Mouse (Mus musculus) megakaryocyte, embryonic 14.5 days (primary cell): Measurements from ENCODE around the gene Cadps.

Source experiments
- FLI1 ChIP-seq: IDR thresholded peaks from 2 replicates; pipeline ENCODE4 v1.6.1; 2012; ENCODE audit warnings: low read length, inconsistent platforms, mixed read lengths
- GATA1 ChIP-seq: IDR thresholded peaks from 3 replicates; pipeline ENCODE4 v1.6.1; 2012; ENCODE audit warnings: mixed read lengths, low read length, inconsistent platforms, borderline replicate concordance

- TF ChIP-seq GATA1 (no peak), FLI1 (no peak)
Measured at GRCm38 (mm10) chr14:12837902-12838301, 15.0 kb upstream of the Cadps start.
